ENCODE assay signal across 18 mouse cellular contexts in the genomic region with DNA sequence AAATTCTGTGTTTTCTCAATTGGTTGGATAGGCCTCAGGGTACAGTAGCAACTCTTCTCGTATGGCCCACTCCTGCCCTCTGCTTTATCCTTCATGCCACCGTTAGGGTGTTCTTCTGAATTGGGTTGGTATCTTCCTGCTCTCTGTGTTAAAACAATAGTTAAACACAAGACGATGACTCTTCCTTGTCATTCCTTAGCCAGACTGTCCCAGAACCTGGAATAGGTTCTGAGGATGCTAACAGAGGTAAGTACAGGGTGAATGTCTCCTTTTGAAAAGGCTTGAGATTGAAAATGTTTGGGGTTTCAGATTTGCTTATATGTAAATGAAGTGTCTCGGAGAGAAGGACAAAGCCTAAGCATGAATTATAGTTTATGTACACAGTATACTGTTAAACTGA. TPM values are rescaled to one million over a fixed set of nuclear protein-coding genes. Genes with fewer than 3 reads are reported as not detected.
A peak's percentile ranks its signal among the peaks of the same experiment; 100 is the strongest.
DNase-seq lines count a peak whose midpoint lies in the region; ATAC-seq and TF ChIP-seq lines count a peak whose summit lies in the region.
"Had no signal": no experiment of that assay in that cellular context is flagged by ENCODE, and none has a peak within 500 bp of the region (broad histone marks: within the 10 kb centered on the region; RNA-seq: fewer than 3 reads in every experiment).

No protein-coding gene starts in this region.

- peak overlapping the region; percentile 47 for H3K4me3 ChIP-seq in erythroblast, embryonic 14.5 days (replicated peaks)
- H3K4me3 ChIP-seq in heart, embryonic 16.5 days (ENCODE audit: low read length) = no peak overlapping the region
- H3K4me3 ChIP-seq in myocyte = no peak overlapping the region
- H3K4me3 ChIP-seq: forebrain, embryonic 13.5 days; hindbrain, embryonic 10.5 days; intestine, embryonic 15.5 days; midbrain, embryonic 13.5 days had no signal

- peaks cover 20% of the 10 kb centered on the region for H3K36me3 ChIP-seq in erythroblast, embryonic 14.5 days (ENCODE audit: control insufficient read depth)
- peaks cover 15% of the 10 kb centered on the region for H3K36me3 ChIP-seq in heart, embryonic 16.5 days (ENCODE audit: control insufficient read depth, insufficient read depth)
- peaks cover 17% of the 10 kb centered on the region for H3K36me3 ChIP-seq in myocyte (ENCODE audit: control insufficient read depth, insufficient read depth)
- H3K36me3 ChIP-seq: intestine, embryonic 15.5 days had no signal

- H3K4me1 ChIP-seq in erythroblast, embryonic 14.5 days (ENCODE audit: control insufficient read depth) = peaks cover 23% of the 10 kb centered on the region
- H3K4me1 ChIP-seq in heart, embryonic 16.5 days (ENCODE audit: control insufficient read depth, insufficient read depth, low read length) = peaks cover 21% of the 10 kb centered on the region
- H3K4me1 ChIP-seq: forebrain, embryonic 13.5 days; hindbrain, embryonic 10.5 days; intestine, embryonic 15.5 days; midbrain, embryonic 13.5 days had no signal

- intact Hi-C loops in heart, postnatal 36 days (cut with DNase I) = loop anchor here (2.0 kb wide), 1 partner anchor 31 kb away; the partner anchor contains the start of gene Eea1

- no peak for ATAC-seq in erythroblast, adult 5-6 weeks (replicated peaks; ENCODE audit: low FRiP score, poor library complexity, severe bottlenecking)
- ATAC-seq in heart, embryonic 16.5 days (replicated peaks; ENCODE audit: extremely low read depth, insufficient read depth, low FRiP score) = no peak
- peak; percentile 26 for ATAC-seq in inflammation-experienced regulatory T-cells, adult 6 months
- ATAC-seq: forebrain, embryonic 13.5 days; intestine, embryonic 15.5 days; midbrain, embryonic 13.5 days had no signal

- no peaks in the 10 kb centered on the region for H3K9me3 ChIP-seq in erythroblast, embryonic 14.5 days (ENCODE audit: control insufficient read depth, low read length)
- no peaks in the 10 kb centered on the region; the same call in 1 of the 2 replicates for H3K9me3 ChIP-seq in heart, embryonic 16.5 days (replicated peaks; ENCODE audit: control insufficient read depth, low read length)
- H3K9me3 ChIP-seq: forebrain, embryonic 13.5 days; hindbrain, embryonic 10.5 days; intestine, embryonic 15.5 days; midbrain, embryonic 13.5 days had no signal

- peak overlapping the region; percentile 59 for H3K4me2 ChIP-seq in heart, embryonic 16.5 days (ENCODE audit: low read depth, low read length)
- peak overlapping the region; percentile 57 for H3K4me2 ChIP-seq in myocyte (ENCODE audit: low read depth)
- H3K4me2 ChIP-seq: forebrain, embryonic 13.5 days; intestine, embryonic 15.5 days; midbrain, embryonic 13.5 days had no signal

- peaks cover 62% of the 10 kb centered on the region for H3K79me2 ChIP-seq in myocyte (ENCODE audit: control insufficient read depth, insufficient read depth)

- peak overlapping the region; percentile 90 for H3K27ac ChIP-seq in heart, embryonic 16.5 days (ENCODE audit: low read length)
- H3K27ac ChIP-seq: forebrain, embryonic 13.5 days; hindbrain, embryonic 10.5 days; intestine, embryonic 15.5 days; kidney, postnatal 0 days; midbrain, embryonic 13.5 days; stomach, postnatal 0 days had no signal

- TF ChIP-seq POLR2A in myocyte (IDR thresholded peaks at IDR 0.05; ENCODE audit: insufficient read length, low read depth) = no peak

- no peak for DNase-seq in heart, postnatal 36 days
- no peak for DNase-seq in frontal cortex, postnatal 14 days (ENCODE audit: low spot score in 2 of 2)
- DNase-seq in lung, adult 18-20 months = no peak
- DNase-seq: adrenal gland, adult 8-10 months; cerebellum, adult 9-10 months; right cerebral cortex, adult 18-20 months; thymus, postnatal 25 days had no signal

- no peak overlapping the region for H3ac ChIP-seq in myocyte (ENCODE audit: control insufficient read depth, insufficient read length)

- H3K9ac ChIP-seq in heart, embryonic 16.5 days (ENCODE audit: low read length) = no peak overlapping the region
- H3K9ac ChIP-seq: forebrain, embryonic 13.5 days; intestine, embryonic 15.5 days; midbrain, embryonic 13.5 days had no signal

- 59% methylated on average over 4 of the region's 4 CpGs for WGBS in heart, embryonic 16.5 days

- H3K27me3 ChIP-seq in erythroblast, embryonic 14.5 days (ENCODE audit: control insufficient read depth) = no peaks in the 10 kb centered on the region
- H3K27me3 ChIP-seq in heart, embryonic 16.5 days (ENCODE audit: control insufficient read depth, insufficient read depth, low read length) = no peaks in the 10 kb centered on the region
- no peaks in the 10 kb centered on the region for H3K27me3 ChIP-seq in myocyte (ENCODE audit: control insufficient read depth, insufficient read depth, insufficient read length)
- H3K27me3 ChIP-seq: forebrain, embryonic 13.5 days; intestine, embryonic 15.5 days; midbrain, embryonic 13.5 days had no signal

TF ChIP-seq in myocyte, 11 proteins besides CTCF, POLR2A, EP300 and RAD21:
- no peak for TF ChIP-seq USF1 (IDR thresholded peaks at IDR 0.05; ENCODE audit: low read depth)
- TF ChIP-seq TCF12 (IDR thresholded peaks at IDR 0.05; ENCODE audit: insufficient read depth, poor library complexity, severe bottlenecking) = no peak
- TF ChIP-seq TCF3 (IDR thresholded peaks at IDR 0.05; ENCODE audit: insufficient read length, low read depth) = no peak
- no peak for TF ChIP-seq REST (IDR thresholded peaks at IDR 0.05; ENCODE audit: insufficient read depth, insufficient read length)
- no peak for TF ChIP-seq SRF (IDR thresholded peaks at IDR 0.05; ENCODE audit: control insufficient read depth, insufficient read length, low read depth)
- no peak for TF ChIP-seq MAX (IDR thresholded peaks at IDR 0.05; ENCODE audit: low read depth)
- no peak for TF ChIP-seq E2F4 (IDR thresholded peaks at IDR 0.05; ENCODE audit: insufficient read depth)

RNA-seq across cellular contexts. Expression of gene Eea1, which starts 30.9 kb away (rescaled TPM):
- polyA plus RNA-seq in erythroblast, embryonic 14.5 days (2012) = 0.26 and 0.29 TPM in 2 replicates
- total RNA-seq in erythroblast, adult 5-6 weeks (2015; ENCODE audit: low replicate concordance) = 5.0 and 8.6 TPM in 2 replicates
- total RNA-seq in erythroblast, adult 5-6 weeks (2017; ENCODE audit: low replicate concordance) = 10.8 and 14.8 TPM in 2 replicates
- polyA plus RNA-seq in heart, embryonic 16.5 days (2015; fragmentation: Nextera tagmentation; extraction: Ambion mirVana) = 16.2 and 16.8 TPM in 2 replicates
- 10 to 100 TPM; 31.4 to 36.0 TPM for total RNA-seq in heart, postnatal 36 days (2021)
- 10 to 100 TPM; 30.0 to 32.5 (median 31.7) TPM for polyA plus RNA-seq in inflammation-experienced regulatory T-cells, adult 6 months (2017; shearing (Covaris generic))
- 6.9 TPM for polyA plus RNA-seq in myocyte (2012; fragmentation: generic; extraction: Trizol)
